Mouse (Mus musculus) forebrain, postnatal 0 days (tissue): ENCODE results near the gene Crispld2. TPM values are rescaled to one million over a fixed set of nuclear protein-coding genes. Genes with fewer than 3 reads are reported as not detected.

Experiments used
- ATAC-seq: fragments of 200-750 bp; cut with Nextera tagmentation; 2 replicates; pipeline ENCODE4 v1.8.0; 2017; ENCODE audit warnings: mild to moderate bottlenecking, moderate library complexity
- DNase-seq: peaks from one replicate; pipeline ENCODE4 v3.0.0-alpha.2; 2015
- H3K27ac ChIP-seq: fragments of 300-500 bp; sonication (generic); 2 replicates; pipeline ENCODE4 v1.5.1; 2014; ENCODE audit warnings: low read depth, mild to moderate bottlenecking, antibody characterized with exemption, low read length, moderate library complexity, mixed read lengths
- H3K27me3 ChIP-seq: fragments of 300-500 bp; sonication (generic); 2 replicates; pipeline ENCODE4 v1.6.1; 2014; ENCODE audit warnings: mild to moderate bottlenecking, low read length, mixed read lengths; ENCODE audit not compliant: insufficient read depth
- H3K36me3 ChIP-seq: fragments of 300-500 bp; sonication (generic); 2 replicates; pipeline ENCODE4 v1.6.1; 2014; ENCODE audit warnings: mild to moderate bottlenecking, moderate library complexity; ENCODE audit not compliant: insufficient read depth
- H3K4me1 ChIP-seq: fragments of 300-500 bp; sonication (generic); 2 replicates; pipeline ENCODE4 v1.6.1; 2014; ENCODE audit warnings: antibody characterized with exemption; ENCODE audit not compliant: insufficient read depth
- H3K4me2 ChIP-seq: fragments of 300-500 bp; sonication (generic); 2 replicates; pipeline ENCODE4 v1.6.1; 2014; ENCODE audit warnings: low read depth, mild to moderate bottlenecking, moderate library complexity
- H3K4me3 ChIP-seq: fragments of 300-500 bp; sonication (generic); 2 replicates; pipeline ENCODE4 v1.5.1; 2014; ENCODE audit warnings: low read depth, low read length, mixed read lengths
- H3K9ac ChIP-seq: fragments of 300-500 bp; sonication (generic); 2 replicates; pipeline ENCODE4 v1.6.1; 2014; ENCODE audit warnings: mild to moderate bottlenecking
- H3K9me3 ChIP-seq: fragments of 300-500 bp; sonication (generic); 2 replicates; pipeline ENCODE4 v1.6.1; 2016; ENCODE audit warnings: low read length
- CTCF ChIP-seq: sonication (generic); IDR thresholded peaks from 2 replicates; pipeline ENCODE4 v1.5.1; 2016; ENCODE audit warnings: antibody characterized with exemption, control low read depth, low read depth
- WGBS: fragments of 180-500 bp; shearing (Covaris S2); extraction: QIAGEN DNeasy Blood & Tissue Kit; methylation state at CpG from one replicate; pipeline ENCODE4 v1.1.7; 2014; 5-methylcytosine and 5-hydroxymethylcytosine counted together
- polyA plus RNA-seq: library from polyadenylated mRNA; unstranded; fragments of >200 nt; fragmentation: Nextera tagmentation; extraction: Ambion mirVana; gene quantifications from 2 replicates; pipeline ENCODE4 v1.2.1, GENCODE M21; 2015
- total RNA-seq: library from RNA; depleted of rRNA; stranded (reverse); fragments of >200 nt; gene quantifications from 2 replicates; pipeline ENCODE4 v1.2.3, GENCODE M21; 2014; rRNA removed

Gene Crispld2
- total RNA-seq = 2.8 and 11.0 TPM in 2 replicates
- polyA plus RNA-seq = 2.1 and 2.5 TPM in 2 replicates

DNA sequence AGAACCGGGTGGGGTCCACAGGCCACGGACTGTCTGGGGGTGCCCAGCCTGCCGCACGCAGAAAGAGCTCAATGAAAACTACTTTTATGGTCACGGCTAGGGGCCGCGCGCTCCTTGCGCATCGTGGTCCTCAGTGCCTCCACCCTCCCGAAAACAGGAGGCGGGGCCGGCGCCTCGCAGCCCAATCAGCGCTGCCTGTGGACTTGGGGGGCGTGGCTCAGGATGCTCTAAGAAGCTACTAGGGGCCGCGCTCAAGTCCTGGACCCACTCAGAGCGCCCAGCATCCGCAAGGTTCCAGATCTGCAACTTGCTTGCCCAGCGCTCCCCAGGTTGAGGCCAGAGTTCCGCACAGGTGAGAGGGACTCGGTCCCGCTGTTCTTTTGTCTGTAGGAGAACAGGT, at the start of gene Crispld2:
Gene Crispld2 (plus strand): TSS at position 190 of the 400 bp plus-strand sequence.
- no peak within 1 kb of the TSS for H3K27ac ChIP-seq
- H3K9me3 ChIP-seq = no peaks in the 10 kb centered on the region
- ATAC-seq = peak; percentile 96
- H3K36me3 ChIP-seq = no peaks in the 10 kb centered on the region
- DNase-seq = peak; percentile 85
- H3K4me2 ChIP-seq = peak within 1 kb of the TSS; percentile 68
- H3K4me3 ChIP-seq = peak within 1 kb of the TSS; percentile 38
- peaks cover 15% of the 10 kb centered on the region for H3K27me3 ChIP-seq
- 0% methylated on average over 25 of the region's 25 CpGs for WGBS
- peak; percentile 29 for TF ChIP-seq CTCF
- H3K4me1 ChIP-seq = no peaks in the 10 kb centered on the region
- peak within 1 kb of the TSS; percentile 31; the same call in 1 of the 2 replicates for H3K9ac ChIP-seq

DNA sequence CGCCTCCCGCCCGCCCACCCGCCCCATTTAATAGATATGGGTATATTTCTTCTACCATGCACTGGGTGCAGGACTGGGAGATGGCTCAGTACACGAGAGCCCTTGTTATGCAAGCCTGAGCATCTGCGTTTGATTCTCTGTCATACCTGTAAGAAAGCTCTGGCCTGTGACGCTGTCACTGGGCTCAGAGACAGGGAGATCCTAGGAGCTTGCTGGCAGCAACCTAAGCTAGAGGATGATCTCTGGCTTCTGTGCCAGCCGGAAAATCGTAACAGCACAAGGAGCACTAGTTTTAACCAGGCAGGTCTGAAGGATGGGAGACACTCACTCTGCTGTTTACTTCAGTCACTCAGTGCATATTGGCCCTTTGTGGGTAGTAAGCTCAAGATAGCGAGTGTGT, 48.6 kb upstream of the Crispld2 start:
- no peak for TF ChIP-seq CTCF
- H3K9ac ChIP-seq = no peak overlapping the region
- WGBS = 92% methylated on average over 10 of the region's 10 CpGs

DNA sequence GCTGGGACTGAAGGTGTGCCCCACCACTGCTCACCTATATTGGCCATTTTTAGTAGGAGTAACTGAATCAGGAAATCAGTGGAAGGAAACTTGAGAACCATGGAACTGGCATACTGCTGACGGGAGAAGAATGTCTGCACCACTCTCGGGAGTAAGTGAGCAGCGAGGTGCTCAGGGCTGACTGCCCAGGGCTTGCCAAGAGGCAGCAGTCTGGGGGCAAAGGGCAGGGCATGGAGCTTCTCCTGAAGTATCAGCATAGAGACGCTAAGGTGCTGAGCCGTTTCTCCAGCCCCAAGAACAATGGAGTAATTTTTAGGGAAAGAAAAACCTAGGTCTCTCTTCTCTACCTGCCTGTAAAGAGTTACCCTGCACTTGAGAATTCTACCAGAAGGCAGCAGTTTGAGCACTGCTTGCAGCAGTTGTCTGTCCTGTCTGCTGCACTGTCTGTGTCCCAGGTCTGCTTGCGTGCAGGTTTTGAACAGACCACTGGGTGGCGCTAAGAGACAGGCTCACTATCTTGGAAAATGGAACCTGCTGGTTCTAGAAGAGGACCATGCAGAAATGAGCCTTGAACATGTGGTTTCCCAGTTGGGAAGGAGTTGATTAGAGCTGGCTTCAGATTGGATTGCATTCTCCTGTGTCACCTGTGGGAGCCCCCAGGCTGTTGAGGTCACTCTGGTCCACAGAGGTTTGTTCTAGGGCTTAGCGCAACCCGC, 48.0 kb upstream of the Crispld2 start:
- DNase-seq = peak; percentile 82
- Histone ChIP-seq H3K36me3 (peaks cover 42% of the 10 kb centered on the region), H3K9ac (no peak overlapping the region), H3K27me3 (no peaks in the 10 kb centered on the region), H3K4me2 (no peak overlapping the region), H3K27ac (no peak overlapping the region), H3K4me1 (no peaks in the 10 kb centered on the region), H3K4me3 (no peak overlapping the region), H3K9me3 (no peaks in the 10 kb centered on the region)
- peak; percentile 95 for TF ChIP-seq CTCF
- 70% methylated on average over 9 of the region's 9 CpGs for WGBS
- peak; percentile 77 for ATAC-seq

More for the DNA sequence above, 48.6 kb upstream of the Crispld2 start:
- Histone ChIP-seq H3K27ac (no peak overlapping the region), H3K9me3 (no peaks in the 10 kb centered on the region), H3K4me2 (no peak overlapping the region), H3K4me3 (no peak overlapping the region), H3K27me3 (no peaks in the 10 kb centered on the region), H3K36me3 (peaks cover 41% of the 10 kb centered on the region), H3K4me1 (no peaks in the 10 kb centered on the region)
- ATAC-seq (no peak), DNase-seq (no peak)

DNA sequence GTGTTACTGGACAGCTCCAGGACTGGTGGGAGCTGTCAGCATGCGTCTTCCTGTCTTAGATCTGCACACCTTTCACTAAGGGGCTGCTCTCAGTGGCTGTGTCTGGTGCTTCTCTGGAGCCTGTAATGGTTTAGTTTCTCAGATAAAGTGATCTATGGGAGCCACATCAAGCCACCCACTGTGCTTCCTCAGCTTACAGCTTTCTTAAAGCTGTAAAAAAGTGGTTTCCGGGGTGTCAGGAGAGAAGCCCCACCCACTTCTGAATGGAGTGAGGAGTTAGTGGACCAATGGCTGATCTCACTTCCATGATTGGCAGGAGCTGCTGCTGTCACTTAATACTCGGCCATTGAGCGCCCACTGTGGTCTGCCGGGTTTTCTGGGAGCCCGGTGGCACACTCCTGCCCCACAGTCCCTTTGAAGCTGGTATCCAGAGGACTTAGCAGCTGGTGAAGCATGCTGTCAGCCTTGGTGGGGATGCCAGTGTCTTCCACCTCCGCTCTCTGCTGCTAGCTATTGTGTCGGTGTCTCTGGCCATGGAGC, 45.8 kb upstream of the Crispld2 start:
- Histone ChIP-seq H3K4me1 (no peaks in the 10 kb centered on the region), H3K36me3 (peaks cover 52% of the 10 kb centered on the region), H3K9me3 (no peaks in the 10 kb centered on the region), H3K4me3 (no peak overlapping the region), H3K27ac (no peak overlapping the region), H3K27me3 (no peaks in the 10 kb centered on the region), H3K4me2 (no peak overlapping the region), H3K9ac (no peak overlapping the region)
- no peak for TF ChIP-seq CTCF
- WGBS = 73% methylated on average over 8 of the region's 8 CpGs
- DNase-seq (no peak), ATAC-seq (no peak)

DNA sequence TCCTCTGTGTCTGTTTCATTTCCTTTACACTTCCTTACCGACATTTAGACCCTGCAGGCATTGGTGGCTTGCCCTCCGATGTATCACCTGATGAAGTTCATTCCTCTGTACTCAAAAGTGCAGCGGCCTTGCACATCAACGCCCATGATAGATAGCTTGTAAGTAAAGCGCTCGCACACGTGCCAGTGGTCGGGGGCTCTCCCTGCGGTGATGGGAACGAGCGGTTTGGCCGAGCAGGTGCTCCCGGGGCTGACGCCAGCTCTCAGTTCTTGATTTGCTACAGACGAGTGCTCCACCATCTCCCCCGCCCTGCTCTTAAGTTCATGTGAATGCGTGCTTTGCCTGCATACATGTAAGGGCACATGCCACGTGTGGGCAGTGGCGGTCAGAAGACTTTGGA, 44.6 kb upstream of the Crispld2 start:
- Histone ChIP-seq H3K27ac (no peak overlapping the region), H3K4me3 (no peak overlapping the region), H3K4me2 (no peak overlapping the region), H3K27me3 (no peaks in the 10 kb centered on the region), H3K4me1 (no peaks in the 10 kb centered on the region), H3K9ac (no peak overlapping the region), H3K9me3 (no peaks in the 10 kb centered on the region), H3K36me3 (peaks cover 52% of the 10 kb centered on the region)
- 87% methylated on average over 19 of the region's 19 CpGs for WGBS
- no peak for TF ChIP-seq CTCF
- ATAC-seq = no peak
- no peak for DNase-seq

DNA sequence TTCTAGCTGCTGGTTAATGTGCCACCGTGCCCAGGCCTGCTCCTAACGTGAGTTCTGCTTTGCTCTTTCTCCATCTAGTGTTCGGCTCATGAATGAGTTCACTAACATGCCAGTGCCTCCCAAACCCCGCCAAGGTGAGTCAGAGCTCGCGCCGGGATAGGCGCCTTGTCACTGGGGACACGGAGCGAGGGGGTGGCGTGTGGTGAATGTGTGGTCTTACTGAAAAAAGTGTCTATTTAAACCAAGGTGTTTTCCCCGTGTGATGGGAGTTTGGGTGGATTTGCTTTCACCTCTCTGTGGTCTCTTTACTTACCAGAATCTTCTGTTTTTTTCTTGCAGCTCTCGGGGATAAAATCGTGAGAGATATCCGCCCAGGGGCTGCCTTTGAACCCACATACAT, 43.9 kb upstream of the Crispld2 start:
- H3K9ac ChIP-seq = no peak overlapping the region
- H3K9me3 ChIP-seq = no peaks in the 10 kb centered on the region
- no peak overlapping the region for H3K27ac ChIP-seq
- H3K4me2 ChIP-seq = no peak overlapping the region
- no peaks in the 10 kb centered on the region for H3K27me3 ChIP-seq
- 67% methylated on average over 15 of the region's 15 CpGs for WGBS
- no peak overlapping the region for H3K4me3 ChIP-seq
- H3K36me3 ChIP-seq = peaks cover 58% of the 10 kb centered on the region
- H3K4me1 ChIP-seq = no peaks in the 10 kb centered on the region
- DNase-seq (peak; percentile 25), ATAC-seq (no peak)
- peak; percentile 24; the same call in 1 of the 2 replicates for TF ChIP-seq CTCF

DNA sequence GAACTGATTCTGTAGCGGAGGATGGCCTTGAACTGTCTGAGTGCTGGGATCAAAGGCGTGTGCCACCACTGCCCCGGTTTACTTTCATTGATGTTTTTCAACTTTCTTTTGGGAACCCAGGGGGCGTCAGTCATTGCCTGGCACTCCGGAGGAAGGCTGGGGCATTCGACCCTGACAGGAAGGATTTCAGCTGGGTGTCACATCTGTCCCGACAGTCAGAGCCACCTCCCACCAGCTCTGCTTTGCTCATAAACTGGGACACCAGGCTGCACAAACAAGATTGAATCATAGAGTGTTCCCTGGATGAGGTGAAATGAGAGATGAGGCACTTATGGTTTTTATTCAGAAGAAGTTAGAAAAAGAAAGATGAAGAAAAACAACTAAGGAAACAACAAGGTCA, 40.0 kb upstream of the Crispld2 start:
- ATAC-seq (no peak), DNase-seq (no peak)
- no peaks in the 10 kb centered on the region for H3K27me3 ChIP-seq
- peaks cover 88% of the 10 kb centered on the region for H3K36me3 ChIP-seq
- H3K9me3 ChIP-seq = no peaks in the 10 kb centered on the region
- no peaks in the 10 kb centered on the region for H3K4me1 ChIP-seq
- 77% methylated on average over 7 of the region's 7 CpGs for WGBS
- no peak overlapping the region for H3K4me3 ChIP-seq
- H3K27ac ChIP-seq = no peak overlapping the region
- H3K9ac ChIP-seq = no peak overlapping the region
- no peak for TF ChIP-seq CTCF
- no peak overlapping the region for H3K4me2 ChIP-seq
